Mouse (Mus musculus) stomach, postnatal 0 days (tissue): ENCODE measurements around the gene Pcnx3.

Experiments
- CTCF ChIP-seq: IDR thresholded peaks from 2 replicates; pipeline ENCODE4 v1.5.1; 2016; ENCODE audit warnings: antibody characterized with exemption, low read depth, mild to moderate bottlenecking, moderate library complexity
- EP300 ChIP-seq: optimal IDR thresholded peaks from 2 replicates; pipeline ENCODE3; 2016; ENCODE audit warnings: antibody characterized with exemption

- TF ChIP-seq CTCF (no peak), EP300 (no peak)
Observed at GRCm38 (mm10) chr19:5664669-5665257, 23.9 kb downstream of the Pcnx3 start.
